Mouse (Mus musculus): ENCODE data around the gene Rock2.

- no peak for TF ChIP-seq GATA1 (IDR thresholded peaks at IDR 0.05; ENCODE audit: borderline replicate concordance, low read length)
- TF ChIP-seq FLI1 (IDR thresholded peaks at IDR 0.05; ENCODE audit: low read length): no peak
Observed at GRCm38 (mm10) chr12:16873549-16873948, 21.1 kb upstream of the Rock2 start.
